Mouse (Mus musculus): ENCODE measurements around the gene D630023F18Rik. TPM values are rescaled to one million over a fixed set of nuclear protein-coding genes. Genes with fewer than 3 reads are reported as not detected.

Gene D630023F18Rik
- polyA plus RNA-seq, 1 experiment from 2014 or later = 0.40 TPM

DNA sequence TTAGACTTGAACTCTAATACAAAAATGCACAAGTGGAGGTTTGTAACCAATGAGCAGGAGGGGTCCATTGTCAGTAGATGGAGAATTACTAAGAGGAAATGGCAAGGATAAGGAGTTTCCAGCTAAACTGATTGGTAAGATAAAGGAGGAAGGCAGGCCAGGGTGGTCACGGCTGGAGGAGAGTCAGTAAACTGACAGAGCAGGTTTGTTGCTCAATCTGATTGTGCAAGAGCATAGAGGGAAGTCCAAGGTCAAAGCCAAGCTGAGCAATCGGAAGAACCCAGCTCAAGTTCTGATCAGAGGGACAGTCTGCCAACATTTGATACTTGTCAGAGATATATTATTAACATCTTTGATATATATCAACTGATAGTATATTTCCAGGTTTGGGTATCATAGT lies 32.6 kb downstream of the D630023F18Rik start:
- Histone ChIP-seq H3K4me3 (ENCODE audit: inconsistent target) (no peak overlapping the region), H3K79me2 (ENCODE audit: inconsistent target) (no peaks in the 10 kb centered on the region), H3K27ac (no peak overlapping the region), H3K36me3 (ENCODE audit: inconsistent target) (no peaks in the 10 kb centered on the region)
- WGBS (ENCODE audit: missing documents) = 0% methylated on average over 2 of the region's 2 CpGs

DNA sequence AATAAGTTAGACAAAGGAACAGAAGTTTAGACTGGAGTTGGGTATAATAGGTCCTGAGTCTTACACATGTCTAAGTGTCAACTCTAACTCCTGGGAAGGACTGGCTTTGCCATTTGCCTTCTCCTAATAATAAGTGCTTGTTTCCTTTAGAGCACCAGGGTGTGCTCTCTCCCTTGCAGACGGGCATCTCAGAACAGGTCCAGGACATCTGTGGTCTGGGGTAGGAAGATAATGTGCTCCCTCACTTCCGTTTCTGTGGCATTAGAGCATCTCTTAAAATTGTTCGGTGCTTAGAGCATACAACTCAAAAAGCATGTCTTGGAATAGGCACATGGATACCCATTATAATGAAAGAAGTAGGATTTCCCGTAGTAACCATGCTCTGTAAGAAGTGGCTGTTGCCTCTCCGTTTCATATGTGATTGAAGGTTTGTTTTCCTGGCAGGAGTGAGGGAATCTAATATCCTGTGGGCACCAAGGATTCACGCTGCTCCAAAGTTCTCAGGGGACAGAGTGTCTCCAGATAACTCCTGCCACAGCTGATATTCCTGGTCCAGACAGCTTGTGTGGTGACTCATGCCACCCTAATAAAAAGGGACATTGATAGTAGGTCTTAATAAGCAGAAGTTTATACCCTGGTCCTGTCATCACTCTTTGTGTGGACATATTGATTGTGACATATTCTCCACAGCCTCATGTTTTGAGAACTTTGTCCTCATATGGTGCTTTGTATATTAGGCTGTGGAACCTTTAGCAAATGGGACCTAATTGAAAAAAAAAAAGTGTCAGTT lies 34.3 kb downstream of the D630023F18Rik start:
- H3K4me3 ChIP-seq (ENCODE audit: inconsistent target) = no peak overlapping the region
- no peaks in the 10 kb centered on the region for H3K36me3 ChIP-seq (ENCODE audit: inconsistent target)
- no peaks in the 10 kb centered on the region for H3K79me2 ChIP-seq (ENCODE audit: inconsistent target)
- WGBS (ENCODE audit: missing documents) = 49% methylated on average over 6 of the region's 6 CpGs
- H3K27ac ChIP-seq = no peak overlapping the region

GRCm38 (mm10) chr1:65082188-65082587 lies 40.8 kb downstream of the D630023F18Rik start, which contains the start of gene Crygb:
Crygb (minus strand) TSS chr1:65082288.
- no peak within 1 kb of the TSS for H3K27ac ChIP-seq
- no peaks in the 10 kb centered on the region for H3K36me3 ChIP-seq (ENCODE audit: inconsistent target)
- 52% methylated on average over 7 of the region's 7 CpGs for WGBS (ENCODE audit: missing documents)
- H3K4me3 ChIP-seq (ENCODE audit: inconsistent target) = no peak within 1 kb of the TSS
- H3K79me2 ChIP-seq (ENCODE audit: inconsistent target) = no peaks in the 10 kb centered on the region

- no peaks in the 10 kb centered on the region for H3K36me3 ChIP-seq (ENCODE audit: inconsistent target)
- no peak overlapping the region for H3K27ac ChIP-seq
- no peaks in the 10 kb centered on the region for H3K79me2 ChIP-seq (ENCODE audit: inconsistent target)
- no peak overlapping the region for H3K4me3 ChIP-seq (ENCODE audit: inconsistent target)
- WGBS (ENCODE audit: missing documents) = 29% methylated on average over 4 of the region's 5 CpGs
Observed at GRCm38 (mm10) chr1:65075607-65076006, 47.4 kb downstream of the D630023F18Rik start.

- no peak within 1 kb of the TSS for H3K4me3 ChIP-seq (ENCODE audit: inconsistent target)
- WGBS (ENCODE audit: missing documents) = 86% methylated on average over 6 of the region's 6 CpGs
- no peaks in the 10 kb centered on the region for H3K79me2 ChIP-seq (ENCODE audit: inconsistent target)
Observed at GRCm38 (mm10) chr1:65073589-65073988, 49.4 kb downstream of the D630023F18Rik start, which contains the start of gene Crygc. Crygc (minus strand) TSS chr1:65073689.

DNA sequence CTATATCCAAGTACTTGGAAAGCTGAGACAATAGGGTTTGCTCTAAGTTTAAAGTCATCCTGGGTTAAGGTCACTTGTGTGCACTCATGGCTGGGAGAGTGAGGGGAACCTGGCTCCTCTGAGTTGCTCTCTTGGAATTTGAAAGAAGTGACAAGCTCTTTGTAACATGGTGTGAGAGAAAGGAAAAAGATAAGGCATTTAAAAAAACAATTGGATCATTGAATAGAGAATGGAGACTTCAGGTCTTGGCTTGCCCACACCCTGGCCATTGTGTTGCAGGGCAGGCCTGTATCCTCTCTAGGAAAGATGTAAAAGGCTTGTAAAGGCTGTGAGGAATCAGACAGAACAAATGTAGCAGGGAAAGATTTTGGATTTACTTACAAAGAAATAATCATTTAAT lies 55.2 kb downstream of the D630023F18Rik start:
- Histone ChIP-seq H3K27ac (no peak overlapping the region), H3K79me2 (ENCODE audit: inconsistent target) (no peaks in the 10 kb centered on the region), H3K4me3 (ENCODE audit: inconsistent target) (no peak overlapping the region), H3K36me3 (ENCODE audit: inconsistent target) (no peaks in the 10 kb centered on the region)

More at GRCm38 (mm10) chr1:65073589-65073988, 49.4 kb downstream of the D630023F18Rik start, which contains the start of gene Crygc:
- Histone ChIP-seq H3K36me3 (ENCODE audit: inconsistent target) (no peaks in the 10 kb centered on the region), H3K27ac (no peak within 1 kb of the TSS)

DNA sequence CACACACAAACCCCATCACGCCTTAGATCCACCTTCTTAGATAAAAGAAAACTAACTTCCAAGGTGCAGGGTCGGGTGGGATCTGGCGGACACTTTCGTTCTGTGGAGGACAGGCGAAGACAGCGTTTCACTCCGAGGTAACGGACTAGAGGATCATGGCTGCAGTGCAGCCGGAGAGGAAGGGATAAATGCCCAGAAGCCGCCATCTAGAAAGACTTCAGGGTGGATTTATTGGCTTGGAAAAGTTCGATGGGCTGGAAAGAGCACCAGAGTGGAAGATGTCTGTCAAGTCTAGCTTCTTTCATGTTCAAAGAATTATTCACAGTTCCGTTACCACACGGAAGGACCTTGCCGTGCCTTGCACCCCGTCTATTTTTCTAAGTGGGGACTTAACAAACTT lies 58.8 kb downstream of the D630023F18Rik start:
- H3K27ac ChIP-seq = no peak overlapping the region
- 86% methylated on average over 15 of the region's 15 CpGs for WGBS (ENCODE audit: missing documents)

GRCm38 (mm10) chr1:65063352-65063751 lies 59.7 kb downstream of the D630023F18Rik start, which contains the start of gene Crygd:
Crygd (minus strand) TSS chr1:65063452.
- Histone ChIP-seq H3K4me3 (ENCODE audit: inconsistent target) (no peak within 1 kb of the TSS), H3K79me2 (ENCODE audit: inconsistent target) (no peaks in the 10 kb centered on the region), H3K36me3 (ENCODE audit: inconsistent target) (no peaks in the 10 kb centered on the region), H3K27ac (no peak within 1 kb of the TSS)
- WGBS (ENCODE audit: missing documents) = 90% methylated on average over 4 of the region's 8 CpGs

More for the DNA sequence above, 58.8 kb downstream of the D630023F18Rik start:
- no peaks in the 10 kb centered on the region for H3K79me2 ChIP-seq (ENCODE audit: inconsistent target)
- H3K36me3 ChIP-seq (ENCODE audit: inconsistent target) = no peaks in the 10 kb centered on the region
- no peak overlapping the region for H3K4me3 ChIP-seq (ENCODE audit: inconsistent target)

Other genes starting within 250 kb of the D630023F18Rik start
- gene Plekhm3, start 166.4 kb downstream of the D630023F18Rik start, polyA plus RNA-seq (2018) = 16.0 to 20.6 TPM (median 16.8 TPM) in 3 replicates
- gene Akr1cl, start 90.5 kb downstream of the D630023F18Rik start, polyA plus RNA-seq (2018) = not detected in 3 replicates
- not detected in 3 replicates for gene Cryge, start 72.1 kb downstream of the D630023F18Rik start, polyA plus RNA-seq (2018)
- not detected in 3 replicates for gene Crygd, start 59.8 kb downstream of the D630023F18Rik start, polyA plus RNA-seq (2018)
- not detected in 3 replicates for gene Crygc, start 49.5 kb downstream of the D630023F18Rik start, polyA plus RNA-seq (2018)
- not detected in 3 replicates for gene Crygb, start 40.9 kb downstream of the D630023F18Rik start, polyA plus RNA-seq (2018)
- not detected in 3 replicates for gene Cryga, start 19.8 kb downstream of the D630023F18Rik start, polyA plus RNA-seq (2018)
- not detected in 3 replicates for gene Gm28845, start 3.7 kb downstream of the D630023F18Rik start, polyA plus RNA-seq (2018)
- gene Idh1, start 63.3 kb upstream of the D630023F18Rik start, polyA plus RNA-seq (2018) = 152 to 289 TPM (median 249 TPM) in 3 replicates
- gene Pikfyve, start 63.5 kb upstream of the D630023F18Rik start, polyA plus RNA-seq (2018) = 31.3 to 38.5 TPM (median 36.9 TPM) in 3 replicates
- 0.06 TPM in 1 of 3 replicates, not detected in the others for gene Pth2r, start 158.8 kb upstream of the D630023F18Rik start, polyA plus RNA-seq (2018)

Measured in macrophage (primary cell).